Mouse (Mus musculus) bone marrow macrophage, adult 2 months (primary cell): ENCODE data around the gene Pld5.

ENCODE experiments used
- CTCF ChIP-seq: IDR thresholded peaks from 2 replicates; pipeline ENCODE4 v1.5.1; 2012; ENCODE audit warnings: low read depth, mild to moderate bottlenecking, low read length, moderate library complexity
- POLR2A ChIP-seq: IDR thresholded peaks from 2 replicates; pipeline ENCODE4 v1.6.1; 2012; ENCODE audit warnings: mild to moderate bottlenecking, low read depth, low read length, borderline replicate concordance

DNA sequence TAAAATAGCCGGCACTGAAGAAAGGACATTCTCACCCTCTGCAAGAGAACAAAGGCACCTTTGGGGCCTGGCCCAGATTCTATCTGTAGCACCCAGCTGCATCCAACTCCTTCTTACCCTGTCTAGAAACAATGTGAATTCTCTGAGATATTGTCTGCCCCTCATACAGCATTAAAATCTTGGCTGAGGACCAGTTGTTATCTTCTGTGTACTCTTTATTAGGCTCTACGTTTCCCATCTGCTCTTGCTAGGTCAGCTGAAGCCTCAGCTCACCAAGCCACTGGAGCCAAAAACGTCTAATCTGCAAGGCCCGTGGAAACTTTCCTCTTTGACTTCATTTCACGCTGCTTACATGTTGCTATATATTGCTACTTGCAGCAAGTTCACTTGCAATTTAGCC is 228.1 kb downstream of the Pld5 start:
- TF ChIP-seq POLR2A, result no peak
- TF ChIP-seq CTCF, result no peak
